Mouse (Mus musculus) lung, postnatal 14 days (tissue): ENCODE measurements around the gene Tnfrsf25.

Experiments
- DNase-seq: peaks from one replicate; pipeline ENCODE4 v3.0.0; 2021

The Tnfrsf25 gene

GRCm38 (mm10) chr4:152146033-152146827 lies 30.5 kb downstream of the Tnfrsf25 start:
- no peak for DNase-seq

GRCm38 (mm10) chr4:152150546-152150945 lies 34.8 kb downstream of the Tnfrsf25 start:
- DNase-seq = no peak

GRCm38 (mm10) chr4:152151451-152151965 lies 35.8 kb downstream of the Tnfrsf25 start:
- no peak for DNase-seq

GRCm38 (mm10) chr4:152151966-152152544 lies 36.3 kb downstream of the Tnfrsf25 start, which contains the start of gene Espn:
Gene Espn (minus strand): TSS chr4:152152371.
- peak; percentile 79 for DNase-seq

- peak; percentile 93 for DNase-seq
Observed at GRCm38 (mm10) chr4:152153771-152154177, 38.0 kb downstream of the Tnfrsf25 start.

GRCm38 (mm10) chr4:152155019-152155418 lies 39.3 kb downstream of the Tnfrsf25 start:
- DNase-seq = no peak

GRCm38 (mm10) chr4:152157779-152158584 lies 42.2 kb downstream of the Tnfrsf25 start:
- peak; percentile 56 for DNase-seq

GRCm38 (mm10) chr4:152158585-152159284 lies 43.0 kb downstream of the Tnfrsf25 start, which contains the start of gene Hes2:
Gene Hes2 (plus strand): TSS chr4:152158867.
- DNase-seq = no peak

GRCm38 (mm10) chr4:152159285-152159678 lies 43.5 kb downstream of the Tnfrsf25 start:
- no peak for DNase-seq

- no peak for DNase-seq
Observed at GRCm38 (mm10) chr4:152160748-152161147, 45.0 kb downstream of the Tnfrsf25 start.

GRCm38 (mm10) chr4:152161601-152162000 lies 45.9 kb downstream of the Tnfrsf25 start:
- no peak for DNase-seq

GRCm38 (mm10) chr4:152162748-152163147 lies 47.0 kb downstream of the Tnfrsf25 start:
- DNase-seq = no peak

- peak; percentile 87 for DNase-seq
Observed at GRCm38 (mm10) chr4:152165036-152165931, 49.5 kb downstream of the Tnfrsf25 start.

GRCm38 (mm10) chr4:152168052-152168451 lies 52.3 kb downstream of the Tnfrsf25 start:
- DNase-seq = no peak

GRCm38 (mm10) chr4:152169103-152169502 lies 53.4 kb downstream of the Tnfrsf25 start:
- no peak for DNase-seq
